Mouse (Mus musculus) myocyte (in vitro differentiated cells): Measurements from ENCODE around the gene Mrpl49. TPM values are rescaled to one million over a fixed set of nuclear protein-coding genes. Genes with fewer than 3 reads are reported as not detected.
"Not testable (repeated sequence)": the region's sequence is repeated elsewhere in the genome, so short reads cannot be mapped to it uniquely, and the experiment has no call there.

Experiments used
- H3K27me3 ChIP-seq: one replicate; pipeline ENCODE4 v1.6.1; 2011; ENCODE audit not compliant: control insufficient read depth, insufficient read depth, insufficient read length
- H3K36me3 ChIP-seq: one replicate; pipeline ENCODE4 v1.6.1; 2011; ENCODE audit not compliant: control insufficient read depth, insufficient read depth
- H3K4me2 ChIP-seq: one replicate; pipeline ENCODE4 v1.6.1; 2011; ENCODE audit warnings: low read depth, control low read depth
- H3K4me3 ChIP-seq: one replicate; pipeline ENCODE4 v1.5.1; 2011; ENCODE audit warnings: mild to moderate bottlenecking, control low read depth, moderate library complexity
- H3K79me2 ChIP-seq: one replicate; pipeline ENCODE4 v1.6.1; 2011; ENCODE audit not compliant: control insufficient read depth, insufficient read depth
- H3ac ChIP-seq: one replicate; pipeline ENCODE4 v1.6.1; 2011; ENCODE audit not compliant: control insufficient read depth, insufficient read length
- CEBPB ChIP-seq: IDR thresholded peaks from 2 replicates; pipeline ENCODE4 v1.6.1; 2011; ENCODE audit warnings: mild to moderate bottlenecking, moderate library complexity; ENCODE audit not compliant: poor library complexity, insufficient read depth, severe bottlenecking
- E2F4 ChIP-seq: IDR thresholded peaks from one replicate; pipeline ENCODE4 v1.6.1; 2011; ENCODE audit warnings: mild to moderate bottlenecking, control low read depth, moderate library complexity; ENCODE audit not compliant: insufficient read depth
- MAX ChIP-seq: IDR thresholded peaks from one replicate; pipeline ENCODE4 v1.6.1; 2011; ENCODE audit warnings: low read depth, mild to moderate bottlenecking, control low read depth
- MYOD1 ChIP-seq, 3 experiments: IDR thresholded peaks; one replicate each; pipeline ENCODE4 v1.6.1; 2011; ENCODE audit warnings: control low read depth in 2 of 3, low read depth in 2 of 3, mild to moderate bottlenecking in 2 of 3, moderate library complexity in 1 of 3; ENCODE audit not compliant: insufficient read length in 2 of 3, control insufficient read depth in 1 of 3
- MYOG ChIP-seq, 3 experiments: IDR thresholded peaks; one replicate each; pipeline ENCODE4 v1.6.1; 2011; ENCODE audit warnings: control low read depth in 2 of 3, low read depth in 2 of 3, mild to moderate bottlenecking in 2 of 3; ENCODE audit not compliant: insufficient read length in 2 of 3, control insufficient read depth in 1 of 3, insufficient read depth in 1 of 3
- POLR2A ChIP-seq: IDR thresholded peaks from one replicate; pipeline ENCODE4 v1.6.1; 2011; ENCODE audit warnings: low read depth, mild to moderate bottlenecking, control low read depth, moderate library complexity; ENCODE audit not compliant: insufficient read length
- POLR2AphosphoS2 ChIP-seq: IDR thresholded peaks from one replicate; pipeline ENCODE4 v1.6.1; 2011; ENCODE audit warnings: low read depth, control low read depth; ENCODE audit not compliant: insufficient read length
- REST ChIP-seq: IDR thresholded peaks from one replicate; pipeline ENCODE4 v1.6.1; 2011; ENCODE audit warnings: mild to moderate bottlenecking, control low read depth, moderate library complexity; ENCODE audit not compliant: insufficient read depth, insufficient read length
- SRF ChIP-seq: IDR thresholded peaks from one replicate; pipeline ENCODE4 v1.6.1; 2011; ENCODE audit warnings: low read depth; ENCODE audit not compliant: control insufficient read depth, insufficient read length
- TCF12 ChIP-seq: IDR thresholded peaks from one replicate; pipeline ENCODE4 v1.6.1; 2011; ENCODE audit warnings: mild to moderate bottlenecking, control low read depth; ENCODE audit not compliant: poor library complexity, insufficient read depth, severe bottlenecking
- TCF3 ChIP-seq: IDR thresholded peaks from one replicate; pipeline ENCODE4 v1.6.1; 2011; ENCODE audit warnings: low read depth, control low read depth; ENCODE audit not compliant: insufficient read length
- USF1 ChIP-seq: IDR thresholded peaks from one replicate; pipeline ENCODE4 v1.6.1; 2011; ENCODE audit warnings: low read depth, mild to moderate bottlenecking, control low read depth, moderate library complexity
- polyA plus RNA-seq: library from polyadenylated mRNA; unstranded; fragments of >200 nt; fragmentation: generic; extraction: Trizol; gene quantifications from one replicate; pipeline ENCODE4 v1.2.1, GENCODE M21; 2012; ENCODE audit warnings: missing spikeins

Mrpl49 gene
- polyA plus RNA-seq, 1 experiment, result 43.0 TPM

DNA sequence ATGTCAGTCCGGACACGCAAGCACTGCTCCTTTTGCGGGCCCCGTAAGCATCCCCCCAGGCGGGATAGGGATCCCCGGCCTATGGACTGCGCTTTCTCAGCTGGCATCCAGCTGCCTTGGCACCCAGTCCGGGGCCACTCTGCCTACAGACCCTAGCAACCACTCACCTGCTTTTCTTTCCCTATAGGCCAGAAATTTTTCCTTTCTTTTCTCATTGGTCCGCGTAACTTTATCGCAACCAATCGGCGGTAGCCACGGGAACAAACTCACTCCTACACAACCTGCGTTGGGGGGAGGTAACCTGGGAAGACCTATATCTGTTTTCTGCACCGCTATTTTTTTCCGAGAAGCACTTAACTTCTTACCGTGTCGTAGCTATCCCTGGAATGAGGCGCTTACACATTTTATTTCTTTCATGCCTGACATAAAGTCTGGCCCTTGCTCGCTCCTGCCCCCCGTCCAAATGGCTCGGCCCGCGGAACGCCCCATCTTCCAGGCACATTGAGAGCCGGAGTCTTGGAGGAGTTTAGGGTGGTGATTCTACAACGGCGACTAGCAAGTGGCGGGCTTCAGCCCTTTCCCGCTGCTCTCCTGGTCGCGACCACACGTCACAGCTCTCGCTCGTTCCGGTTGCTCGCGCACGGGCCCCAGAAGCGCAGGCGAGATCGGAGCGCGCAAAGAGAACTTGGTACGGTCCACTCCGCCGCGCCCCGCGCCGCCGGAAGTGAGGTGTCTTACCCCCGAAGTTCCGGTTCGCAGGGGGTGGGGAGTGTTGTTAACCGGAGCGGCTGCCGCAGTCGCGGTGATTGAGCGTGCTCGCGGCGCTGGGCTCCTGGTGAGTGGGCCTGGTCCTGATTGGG lies 11.1 kb downstream of the Mrpl49 start, which contains the start of gene Syvn1:
Syvn1 (plus strand) TSS at position 283 of the 860 bp plus-strand sequence.
- Histone ChIP-seq H3ac (peak within 1 kb of the TSS; percentile 46), H3K27me3 (no peaks in the 10 kb centered on the region), H3K4me3 (peak within 1 kb of the TSS; percentile 94), H3K36me3 (peaks cover 13% of the 10 kb centered on the region), H3K4me2 (peak within 1 kb of the TSS; percentile 95), H3K79me2 (peaks cover 16% of the 10 kb centered on the region)
- peak; percentile 79 for TF ChIP-seq POLR2AphosphoS2
- peak; percentile 3 for TF ChIP-seq E2F4
- no peak for TF ChIP-seq USF1
- peak; percentile 93 for TF ChIP-seq POLR2A
- no peak for TF ChIP-seq TCF3
- peak in 1 of 3 experiments; percentile 11 for TF ChIP-seq MYOD1 (IDR thresholded peaks at IDR 0.05; ENCODE audit: control insufficient read depth in 1 of 3, insufficient read length in 2 of 3, low read depth in 2 of 3)
- peak in 1 of 3 experiments; percentile 33 for TF ChIP-seq MYOG (IDR thresholded peaks at IDR 0.05; ENCODE audit: control insufficient read depth in 1 of 3, insufficient read depth in 1 of 3, insufficient read length in 2 of 3, low read depth in 2 of 3)
- TF ChIP-seq CEBPB, result no peak
- TF ChIP-seq SRF, result no peak
- TF ChIP-seq MAX, result no peak
- no peak for TF ChIP-seq TCF12
- TF ChIP-seq REST, result no peak

DNA sequence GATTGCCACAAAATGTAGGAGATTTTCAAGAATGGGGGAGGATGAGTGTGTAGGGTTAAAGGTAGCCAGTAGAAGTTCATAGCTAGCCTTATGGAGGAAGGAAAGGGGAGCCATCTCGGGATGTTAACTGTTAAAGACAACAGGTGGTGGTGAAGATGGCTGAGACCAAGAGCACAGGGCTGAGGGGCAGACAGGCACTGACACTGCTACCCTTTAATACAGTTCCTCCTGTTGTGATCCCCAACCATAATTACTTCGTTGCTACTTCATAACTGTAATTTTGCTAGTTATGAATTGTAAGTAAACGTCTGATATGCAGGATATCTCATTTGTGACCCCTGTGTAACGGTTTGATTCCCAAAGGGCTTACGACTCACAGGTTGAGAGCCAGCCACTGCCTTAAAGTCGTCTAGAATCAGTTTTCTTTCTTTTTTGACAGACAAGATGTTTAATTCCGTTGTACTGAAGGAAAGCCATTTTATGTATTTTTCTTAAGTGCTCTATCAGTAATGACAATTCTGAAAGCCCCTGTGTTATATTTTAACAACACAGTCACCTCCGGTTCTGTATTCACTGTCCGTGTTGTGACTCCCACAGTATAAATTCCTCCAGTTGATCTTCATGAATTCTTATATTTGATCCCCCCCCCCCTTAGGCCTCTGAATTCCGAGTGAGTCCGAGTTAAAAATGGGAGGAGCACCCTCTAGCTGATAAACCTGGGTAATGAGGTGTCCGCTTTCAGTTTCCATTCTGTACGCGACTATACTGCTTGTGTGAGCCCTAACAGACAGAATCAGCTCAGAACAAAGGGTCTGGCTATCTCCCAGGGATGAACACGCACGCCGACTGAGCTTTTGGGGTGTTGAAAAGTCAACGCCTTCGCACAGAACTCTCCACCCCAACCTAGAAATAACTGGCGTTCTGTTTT lies 12.0 kb downstream of the Mrpl49 start:
- Histone ChIP-seq H3K4me3 (peak overlapping the region; percentile 94), H3ac (peak overlapping the region; percentile 46), H3K36me3 (peaks cover 9% of the 10 kb centered on the region), H3K79me2 (peaks cover 16% of the 10 kb centered on the region), H3K27me3 (no peaks in the 10 kb centered on the region), H3K4me2 (peak overlapping the region; percentile 88)
- peak in 1 of 3 experiments; percentile 35 for TF ChIP-seq MYOD1 (IDR thresholded peaks at IDR 0.05; ENCODE audit: control insufficient read depth in 1 of 3, insufficient read length in 2 of 3, low read depth in 2 of 3)
- TF ChIP-seq USF1, result no peak

- H3K36me3 ChIP-seq, H3K4me3 ChIP-seq, H3ac ChIP-seq, H3K27me3 ChIP-seq, H3K4me2 ChIP-seq: not testable (repeated sequence)
- peaks cover 16% of the 10 kb centered on the region for H3K79me2 ChIP-seq
Measured at GRCm38 (mm10) chr19:6044102-6044501, 13.5 kb downstream of the Mrpl49 start.

GRCm38 (mm10) chr19:6042293-6042692 lies 15.3 kb downstream of the Mrpl49 start:
- H3K27me3 ChIP-seq, result no peaks in the 10 kb centered on the region
- TF ChIP-seq POLR2A, result no peak
- TF ChIP-seq MYOG (IDR thresholded peaks at IDR 0.05; ENCODE audit: control insufficient read depth in 1 of 3, insufficient read depth in 1 of 3, insufficient read length in 2 of 3, low read depth in 2 of 3), result no peak
- peak; percentile 62 for TF ChIP-seq POLR2AphosphoS2
- no peak for TF ChIP-seq TCF3

GRCm38 (mm10) chr19:6040002-6040401 lies 17.6 kb downstream of the Mrpl49 start:
- Histone ChIP-seq H3K4me2 (no peak overlapping the region), H3K79me2 (no peaks in the 10 kb centered on the region), H3K27me3 (no peaks in the 10 kb centered on the region), H3K4me3 (no peak overlapping the region), H3K36me3 (no peaks in the 10 kb centered on the region), H3ac (no peak overlapping the region)
- no peak for TF ChIP-seq POLR2AphosphoS2
- no peak for TF ChIP-seq MAX
- no peak for TF ChIP-seq SRF
- no peak for TF ChIP-seq TCF3
- no peak for TF ChIP-seq CEBPB
- TF ChIP-seq TCF12, result no peak

More at GRCm38 (mm10) chr19:6042293-6042692, 15.3 kb downstream of the Mrpl49 start:
- H3K4me3 ChIP-seq, result no peak overlapping the region
- H3K36me3 ChIP-seq, result no peaks in the 10 kb centered on the region
- peaks cover under 1% of the 10 kb centered on the region for H3K79me2 ChIP-seq
- no peak overlapping the region for H3ac ChIP-seq
- H3K4me2 ChIP-seq, result no peak overlapping the region
